Mouse (Mus musculus): ENCODE measurements around the gene Tmem189. TPM values are rescaled to one million over a fixed set of nuclear protein-coding genes. Genes with fewer than 3 reads are reported as not detected.
"Not testable (repeated sequence)": the region's sequence is repeated elsewhere in the genome, so short reads cannot be mapped to it uniquely, and the experiment has no call there.

Gene Tmem189
- polyA plus RNA-seq, 1 experiment = 36.2 TPM

GRCm38 (mm10) chr2:167627019-167627418 is 62.6 kb downstream of the Tmem189 start:
- no peak overlapping the region for H3K4me3 ChIP-seq (replicated peaks; ENCODE audit: control insufficient read depth, low read depth, low read length)
- WGBS = 75% methylated on average over 7 of the region's 7 CpGs
- TF ChIP-seq CTCF (IDR thresholded peaks at IDR 0.05; ENCODE audit: control insufficient read depth, insufficient read depth, low read length) (no peak), POLR2A (IDR thresholded peaks at IDR 0.05; ENCODE audit: borderline replicate concordance, control insufficient read depth, low read depth, low read length) (no peak)
- peaks cover 7% of the 10 kb centered on the region for H3K4me1 ChIP-seq (ENCODE audit: control insufficient read depth, insufficient read depth, low read length)
- no peak overlapping the region; the same call in 1 of the 2 replicates for H3K27ac ChIP-seq (ENCODE audit: control insufficient read depth, insufficient read depth, low read depth, low read length, poor library complexity)

- H3K4me3 ChIP-seq (replicated peaks; ENCODE audit: control insufficient read depth, low read depth, low read length) = no peak overlapping the region
- H3K4me1 ChIP-seq (ENCODE audit: control insufficient read depth, insufficient read depth, low read length) = peaks cover 7% of the 10 kb centered on the region
- 75% methylated on average over 2 of the region's 2 CpGs for WGBS
- no peak overlapping the region for H3K27ac ChIP-seq (ENCODE audit: control insufficient read depth, insufficient read depth, low read depth, low read length, poor library complexity)
- TF ChIP-seq CTCF (IDR thresholded peaks at IDR 0.05; ENCODE audit: control insufficient read depth, insufficient read depth, low read length) (no peak), POLR2A (IDR thresholded peaks at IDR 0.05; ENCODE audit: borderline replicate concordance, control insufficient read depth, low read depth, low read length) (no peak)
Measured at GRCm38 (mm10) chr2:167625670-167626069, 64.0 kb downstream of the Tmem189 start.

- H3K4me1 ChIP-seq (ENCODE audit: control insufficient read depth, insufficient read depth, low read length) = peaks cover 5% of the 10 kb centered on the region
- no peak overlapping the region for H3K4me3 ChIP-seq (replicated peaks; ENCODE audit: control insufficient read depth, low read depth, low read length)
- 91% methylated on average over 5 of the region's 6 CpGs for WGBS
- TF ChIP-seq POLR2A (IDR thresholded peaks at IDR 0.05; ENCODE audit: borderline replicate concordance, control insufficient read depth, low read depth, low read length) (no peak), CTCF (IDR thresholded peaks at IDR 0.05; ENCODE audit: control insufficient read depth, insufficient read depth, low read length) (no peak)
- no peak overlapping the region; the same call in 1 of the 2 replicates for H3K27ac ChIP-seq (ENCODE audit: control insufficient read depth, insufficient read depth, low read depth, low read length, poor library complexity)
Measured at GRCm38 (mm10) chr2:167624368-167625075, 65.1 kb downstream of the Tmem189 start.

GRCm38 (mm10) chr2:167622965-167623364 is 66.7 kb downstream of the Tmem189 start:
- peaks cover 3% of the 10 kb centered on the region for H3K4me1 ChIP-seq (ENCODE audit: control insufficient read depth, insufficient read depth, low read length)
- H3K4me3 ChIP-seq (replicated peaks; ENCODE audit: control insufficient read depth, low read depth, low read length) = no peak overlapping the region
- no peak overlapping the region for H3K27ac ChIP-seq (ENCODE audit: control insufficient read depth, insufficient read depth, low read depth, low read length, poor library complexity)
- no peak for TF ChIP-seq CTCF (IDR thresholded peaks at IDR 0.05; ENCODE audit: control insufficient read depth, insufficient read depth, low read length)
- TF ChIP-seq POLR2A (IDR thresholded peaks at IDR 0.05; ENCODE audit: borderline replicate concordance, control insufficient read depth, low read depth, low read length) = no peak
- WGBS = 63% methylated on average over 5 of the region's 5 CpGs

- Histone ChIP-seq H3K27ac (ENCODE audit: control insufficient read depth, insufficient read depth, low read depth, low read length, poor library complexity) (no peak overlapping the region), H3K4me1 (ENCODE audit: control insufficient read depth, insufficient read depth, low read length) (peaks cover 2% of the 10 kb centered on the region), H3K4me3 (replicated peaks; ENCODE audit: control insufficient read depth, low read depth, low read length) (no peak overlapping the region)
- TF ChIP-seq POLR2A (IDR thresholded peaks at IDR 0.05; ENCODE audit: borderline replicate concordance, control insufficient read depth, low read depth, low read length) (no peak), CTCF (IDR thresholded peaks at IDR 0.05; ENCODE audit: control insufficient read depth, insufficient read depth, low read length) (no peak)
- 87% methylated on average over 13 of the region's 13 CpGs for WGBS
Measured at GRCm38 (mm10) chr2:167622352-167622751, 67.3 kb downstream of the Tmem189 start.

GRCm38 (mm10) chr2:167621255-167622087 is 68.2 kb downstream of the Tmem189 start:
- peaks cover 2% of the 10 kb centered on the region; the same call in 1 of the 2 replicates for H3K4me1 ChIP-seq (ENCODE audit: control insufficient read depth, insufficient read depth, low read length)
- no peak overlapping the region for H3K4me3 ChIP-seq (replicated peaks; ENCODE audit: control insufficient read depth, low read depth, low read length)
- H3K27ac ChIP-seq (ENCODE audit: control insufficient read depth, insufficient read depth, low read depth, low read length, poor library complexity) = peak overlapping the region; percentile 5; the same call in 1 of the 2 replicates

GRCm38 (mm10) chr2:167617472-167617871 is 72.2 kb downstream of the Tmem189 start:
- no peak overlapping the region for H3K4me3 ChIP-seq (replicated peaks; ENCODE audit: control insufficient read depth, low read depth, low read length)
- H3K4me1 ChIP-seq (ENCODE audit: control insufficient read depth, insufficient read depth, low read length) = peaks cover 1% of the 10 kb centered on the region; the same call in 1 of the 2 replicates
- H3K27ac ChIP-seq (ENCODE audit: control insufficient read depth, insufficient read depth, low read depth, low read length, poor library complexity) = no peak overlapping the region
- 85% methylated on average over 4 of the region's 4 CpGs for WGBS
- TF ChIP-seq POLR2A (IDR thresholded peaks at IDR 0.05; ENCODE audit: borderline replicate concordance, control insufficient read depth, low read depth, low read length) (no peak), CTCF (IDR thresholded peaks at IDR 0.05; ENCODE audit: control insufficient read depth, insufficient read depth, low read length) (no peak)

More at GRCm38 (mm10) chr2:167621255-167622087, 68.2 kb downstream of the Tmem189 start:
- WGBS = 62% methylated on average over 9 of the region's 9 CpGs
- no peak for TF ChIP-seq CTCF (IDR thresholded peaks at IDR 0.05; ENCODE audit: control insufficient read depth, insufficient read depth, low read length)
- TF ChIP-seq POLR2A (IDR thresholded peaks at IDR 0.05; ENCODE audit: borderline replicate concordance, control insufficient read depth, low read depth, low read length) = no peak

GRCm38 (mm10) chr2:167617034-167617433 is 72.6 kb downstream of the Tmem189 start:
- H3K4me3 ChIP-seq (replicated peaks; ENCODE audit: control insufficient read depth, low read depth, low read length) = no peak overlapping the region
- WGBS = 82% methylated on average over 3 of the region's 3 CpGs
- no peaks in the 10 kb centered on the region for H3K4me1 ChIP-seq (ENCODE audit: control insufficient read depth, insufficient read depth, low read length)
- H3K27ac ChIP-seq (ENCODE audit: control insufficient read depth, insufficient read depth, low read depth, low read length, poor library complexity) = no peak overlapping the region
- TF ChIP-seq CTCF (IDR thresholded peaks at IDR 0.05; ENCODE audit: control insufficient read depth, insufficient read depth, low read length) (no peak), POLR2A (IDR thresholded peaks at IDR 0.05; ENCODE audit: borderline replicate concordance, control insufficient read depth, low read depth, low read length) (no peak)

- not testable (repeated sequence) for H3K4me1 ChIP-seq (ENCODE audit: control insufficient read depth, insufficient read depth, low read length); H3K4me3 ChIP-seq (replicated peaks; ENCODE audit: control insufficient read depth, low read depth, low read length); H3K27ac ChIP-seq (ENCODE audit: control insufficient read depth, insufficient read depth, low read depth, low read length, poor library complexity)
- WGBS = 93% methylated on average over 7 of the region's 7 CpGs
Measured at GRCm38 (mm10) chr2:167613335-167613734, 76.3 kb downstream of the Tmem189 start.

Data from bone marrow, adult 2 months (tissue).